Mouse (Mus musculus) lung, adult 2 months (tissue): ENCODE results near the gene Slc22a14.

Source experiments
- CTCF ChIP-seq: fragments of 200-500 bp; IDR thresholded peaks from 2 replicates; pipeline ENCODE4 v1.5.1; 2011; ENCODE audit warnings: mild to moderate bottlenecking, low read length, control low read depth; ENCODE audit not compliant: insufficient read depth
- POLR2A ChIP-seq: fragments of 200-500 bp; IDR thresholded peaks from 2 replicates; pipeline ENCODE4 v1.6.1; 2011; ENCODE audit warnings: low read depth, mild to moderate bottlenecking, control low read depth, low read length, borderline replicate concordance; ENCODE audit errors: extremely low read depth

DNA sequence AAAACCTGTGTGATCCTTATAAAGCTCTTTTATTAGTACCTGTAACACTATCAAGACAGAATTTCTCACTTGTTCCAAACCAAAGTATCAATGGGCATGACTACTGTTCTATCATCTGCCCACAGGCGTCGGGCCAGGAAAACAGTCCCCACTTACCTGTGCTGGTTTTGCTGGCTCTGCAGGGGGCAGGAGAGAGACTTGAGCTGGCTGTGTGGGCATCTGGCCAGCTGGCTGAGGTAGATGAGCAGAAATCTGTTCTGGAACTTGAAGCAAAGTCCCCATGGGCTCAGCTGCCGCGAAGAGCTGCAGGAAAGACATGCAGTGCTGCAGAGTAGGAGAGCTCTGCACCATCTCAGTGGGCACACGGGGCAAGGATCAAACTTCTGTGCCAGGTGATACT lies 118.5 kb downstream of the Slc22a14 start:
- TF ChIP-seq POLR2A: no peak
- TF ChIP-seq CTCF: peak; percentile 5; the same call in 1 of the 2 replicates
